Mouse (Mus musculus) embryo, embryonic 11.5 days (tissue): ENCODE data around the gene Tctex1d1.

Experiments
- DNase-seq: peaks from one replicate; pipeline ENCODE4 v3.0.0-alpha.2; 2012; ENCODE audit warnings: low read depth, low spot score

Gene Tctex1d1

DNA sequence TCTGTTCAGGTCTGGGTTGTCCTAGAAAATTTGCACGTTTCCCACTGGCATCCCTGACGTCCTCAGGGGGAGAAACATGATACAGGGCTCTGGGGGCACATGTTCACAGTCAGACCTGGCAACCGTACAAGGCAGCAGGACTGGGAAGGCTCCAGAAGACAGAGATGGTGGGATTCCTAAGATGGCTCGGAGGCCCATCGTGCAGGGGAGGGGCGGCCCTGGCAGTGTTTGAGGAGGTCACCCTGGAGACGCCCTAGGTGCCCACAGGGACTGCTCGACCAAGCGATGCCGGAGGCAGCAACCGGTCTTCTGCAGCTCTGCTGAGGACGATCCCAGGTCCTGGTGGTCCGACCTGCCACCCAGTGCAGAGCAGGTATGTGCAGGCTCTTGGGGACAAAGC lies at the start of gene Tctex1d1:
Gene Tctex1d1 (plus strand): TSS at position 167 of the 400 bp plus-strand sequence.
- DNase-seq = peak; percentile 17

- no peak for DNase-seq
These were observed 48.9 kb upstream of the Tctex1d1 start for GRCm38 (mm10) chr4:102929491-102929890.

DNA sequence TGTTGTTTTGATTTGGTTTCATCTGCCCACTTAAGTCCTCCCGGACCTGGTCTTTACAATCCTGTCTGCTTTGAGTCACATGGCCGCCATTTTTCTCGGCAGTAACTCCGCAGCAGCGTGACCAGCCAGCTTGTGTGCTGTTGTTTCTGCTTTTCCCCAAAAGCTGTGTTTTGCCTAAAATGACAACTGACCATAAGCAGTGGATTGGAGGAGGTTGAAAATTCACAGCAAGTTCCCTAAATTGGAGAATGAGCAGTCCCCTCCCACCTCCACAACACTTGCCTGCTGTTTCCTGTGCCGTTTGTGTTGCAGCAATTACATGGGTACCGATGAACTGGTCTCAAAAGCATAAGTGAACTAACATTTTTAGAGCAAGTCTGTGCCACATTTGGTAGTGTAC lies 47.7 kb upstream of the Tctex1d1 start:
- DNase-seq = no peak

DNA sequence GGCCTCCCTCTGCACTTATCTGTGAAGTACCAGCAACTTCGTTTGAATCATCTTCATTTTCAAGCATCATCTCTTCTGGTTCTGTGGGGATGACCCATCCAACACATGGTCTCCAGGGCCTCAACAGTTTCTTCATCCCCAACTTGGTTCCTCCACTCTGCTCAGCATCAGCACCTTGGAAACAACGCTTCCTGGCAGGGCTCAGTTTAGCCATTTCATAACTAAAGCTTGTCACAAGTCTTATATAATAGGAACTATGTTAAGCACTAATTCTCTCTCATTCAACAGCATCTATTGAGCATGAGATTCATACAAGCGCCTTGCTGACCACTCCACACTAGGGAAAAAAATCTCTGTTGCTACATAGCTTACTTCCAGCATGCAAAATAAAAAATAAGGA lies 38.1 kb upstream of the Tctex1d1 start:
- DNase-seq = no peak

DNA sequence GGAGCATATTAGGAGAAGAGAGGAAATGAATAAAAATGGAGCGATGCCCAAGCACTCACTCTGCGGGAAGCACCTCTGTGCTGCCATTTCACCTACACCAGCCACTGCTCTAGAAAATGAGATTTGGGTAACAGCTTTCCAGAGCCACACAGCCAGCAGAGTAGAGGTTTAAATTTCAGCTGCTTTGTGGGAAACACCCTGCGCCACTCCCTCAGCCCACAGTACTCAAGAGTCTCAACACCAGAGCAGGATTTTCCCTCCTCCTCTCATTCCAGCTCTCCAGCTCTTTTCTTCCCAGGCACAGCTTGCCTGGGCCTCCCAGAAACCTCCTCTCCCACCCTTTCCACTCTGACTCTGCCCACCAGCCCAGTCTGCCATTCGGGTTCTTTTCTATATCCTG lies 37.7 kb upstream of the Tctex1d1 start:
- DNase-seq = no peak

DNA sequence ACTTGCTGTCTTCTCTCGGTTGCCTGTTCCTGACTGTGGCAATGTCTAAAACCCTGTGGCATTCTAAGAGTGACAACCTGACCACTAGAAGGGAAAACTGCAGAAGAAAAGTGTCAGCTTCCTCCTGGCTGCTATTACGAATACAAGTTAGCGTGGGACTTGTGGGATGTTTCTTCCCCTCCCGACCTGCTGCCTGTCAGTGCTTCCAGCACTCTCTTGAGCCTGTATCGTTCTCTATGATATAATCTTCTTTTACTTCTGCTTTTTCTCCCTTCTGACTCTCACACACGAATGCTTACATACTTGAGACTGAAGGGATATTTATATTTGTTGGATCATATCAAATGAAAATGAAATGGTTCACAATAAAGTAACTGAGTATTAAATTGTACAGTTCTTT lies 34.1 kb upstream of the Tctex1d1 start:
- no peak for DNase-seq

GRCm38 (mm10) chr4:102952476-102952875 lies 25.9 kb upstream of the Tctex1d1 start:
- no peak for DNase-seq

DNA sequence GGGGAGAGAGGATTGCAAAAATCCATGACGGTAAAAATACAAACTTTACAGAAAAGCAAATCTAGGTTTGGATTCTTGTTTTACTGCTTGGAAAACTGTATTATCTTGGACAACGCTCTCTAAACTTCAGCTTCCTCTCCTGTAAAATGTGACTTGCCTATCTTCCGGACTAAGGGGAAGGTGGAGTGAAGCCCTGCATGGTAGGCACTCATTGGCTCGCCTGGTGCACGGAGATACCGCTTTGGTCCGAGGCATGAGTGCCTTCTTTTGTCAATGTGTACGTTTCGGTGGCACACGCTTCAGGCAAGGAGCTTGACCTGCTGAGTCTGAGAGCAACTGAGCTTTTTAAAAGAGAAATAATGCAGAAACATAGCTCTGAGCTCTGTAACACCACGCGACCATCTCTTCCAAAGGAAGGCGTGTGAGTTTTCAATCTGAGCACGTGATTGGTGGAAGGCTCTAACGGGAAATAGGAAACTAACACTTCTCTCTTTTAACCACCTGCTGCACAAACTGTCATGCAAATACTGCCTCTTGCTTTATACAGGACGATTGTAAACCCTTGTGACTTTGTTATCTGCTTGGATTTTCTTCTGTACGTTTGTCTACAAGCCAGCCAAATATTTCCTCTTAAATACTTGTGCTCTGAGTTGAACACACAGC lies 23.0 kb upstream of the Tctex1d1 start:
- DNase-seq = no peak

- no peak for DNase-seq
These were observed 19.0 kb upstream of the Tctex1d1 start for GRCm38 (mm10) chr4:102959409-102959808.

DNA sequence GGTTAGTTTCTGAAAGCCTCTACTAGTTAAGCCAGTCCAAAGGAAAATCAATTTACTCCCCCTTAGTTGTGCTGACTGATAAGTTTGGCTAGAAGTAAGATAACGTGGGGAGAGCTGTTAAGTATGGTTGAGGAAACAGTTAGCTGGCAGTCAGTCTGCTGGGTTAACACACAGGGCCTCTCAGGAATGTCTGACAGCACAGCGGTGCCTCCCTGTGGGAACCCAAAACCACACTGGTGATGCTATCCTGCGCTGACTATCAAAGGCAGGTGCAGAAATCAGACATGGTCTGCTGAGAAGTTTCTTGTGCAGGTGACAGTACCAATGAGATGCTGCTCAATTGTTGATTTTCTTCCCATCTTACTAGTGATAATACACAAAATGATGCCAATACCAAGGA lies 14.2 kb upstream of the Tctex1d1 start:
- DNase-seq = no peak

- DNase-seq = no peak
These were observed 10.6 kb upstream of the Tctex1d1 start for GRCm38 (mm10) chr4:102967811-102968210.

DNA sequence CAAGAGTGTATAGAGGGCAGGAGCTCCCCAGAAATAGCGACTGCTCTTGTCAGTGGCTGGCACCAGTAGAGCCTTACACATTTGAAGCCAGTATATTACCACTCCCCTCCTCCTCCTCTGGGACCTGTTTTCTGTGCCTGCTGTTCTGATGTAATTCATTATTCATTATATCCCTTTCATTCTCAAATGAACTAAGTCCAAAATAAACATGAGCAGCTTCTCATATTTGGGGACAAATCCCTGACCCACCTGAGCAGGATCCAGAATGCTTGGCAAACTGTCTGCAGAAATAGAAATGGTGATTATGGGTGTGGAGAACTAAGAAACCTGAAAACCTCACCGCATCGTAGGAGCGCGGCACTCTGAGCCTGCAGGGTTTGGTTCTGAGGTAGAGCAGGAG lies 8.8 kb upstream of the Tctex1d1 start:
- DNase-seq = no peak

DNA sequence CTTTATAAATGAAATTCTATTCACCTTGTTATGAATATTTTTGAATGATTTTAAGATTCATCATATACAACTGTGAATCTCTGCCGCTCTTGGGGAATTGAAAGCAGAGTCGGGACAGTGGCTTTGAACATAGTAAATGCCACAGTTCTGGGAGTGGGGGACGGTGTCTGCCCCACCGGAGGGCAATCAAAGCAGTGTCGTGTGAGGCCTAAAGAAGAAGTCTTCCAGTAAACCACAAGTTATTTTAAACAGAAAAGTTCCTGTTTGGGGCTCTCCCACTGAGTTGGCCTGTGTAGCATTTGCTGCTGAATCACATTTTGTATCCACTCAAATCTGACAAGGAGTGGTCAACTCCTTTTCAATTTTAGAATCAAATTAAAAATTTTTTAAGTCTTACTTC lies 7.2 kb upstream of the Tctex1d1 start:
- DNase-seq = no peak

GRCm38 (mm10) chr4:102972071-102972470 lies 6.3 kb upstream of the Tctex1d1 start:
- no peak for DNase-seq

DNA sequence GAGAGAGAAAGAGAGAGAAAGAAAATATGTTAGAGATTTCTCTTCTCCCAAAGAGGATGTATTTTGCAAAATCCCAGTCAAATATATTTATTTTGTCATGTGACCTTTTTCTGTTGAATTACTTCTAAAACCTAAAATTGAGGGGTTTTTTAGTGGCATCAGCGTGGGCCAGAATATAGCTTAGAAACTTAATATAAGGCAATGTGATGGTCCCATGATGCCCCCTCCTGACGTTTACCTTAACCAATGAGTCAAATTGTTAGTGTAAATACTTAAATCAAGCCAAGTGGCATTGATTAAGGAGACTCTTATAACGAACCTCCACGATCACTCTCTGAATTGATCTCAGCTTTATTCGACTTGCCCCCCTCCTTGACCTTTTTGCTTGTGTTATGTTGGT lies 4.2 kb upstream of the Tctex1d1 start:
- no peak for DNase-seq

DNA sequence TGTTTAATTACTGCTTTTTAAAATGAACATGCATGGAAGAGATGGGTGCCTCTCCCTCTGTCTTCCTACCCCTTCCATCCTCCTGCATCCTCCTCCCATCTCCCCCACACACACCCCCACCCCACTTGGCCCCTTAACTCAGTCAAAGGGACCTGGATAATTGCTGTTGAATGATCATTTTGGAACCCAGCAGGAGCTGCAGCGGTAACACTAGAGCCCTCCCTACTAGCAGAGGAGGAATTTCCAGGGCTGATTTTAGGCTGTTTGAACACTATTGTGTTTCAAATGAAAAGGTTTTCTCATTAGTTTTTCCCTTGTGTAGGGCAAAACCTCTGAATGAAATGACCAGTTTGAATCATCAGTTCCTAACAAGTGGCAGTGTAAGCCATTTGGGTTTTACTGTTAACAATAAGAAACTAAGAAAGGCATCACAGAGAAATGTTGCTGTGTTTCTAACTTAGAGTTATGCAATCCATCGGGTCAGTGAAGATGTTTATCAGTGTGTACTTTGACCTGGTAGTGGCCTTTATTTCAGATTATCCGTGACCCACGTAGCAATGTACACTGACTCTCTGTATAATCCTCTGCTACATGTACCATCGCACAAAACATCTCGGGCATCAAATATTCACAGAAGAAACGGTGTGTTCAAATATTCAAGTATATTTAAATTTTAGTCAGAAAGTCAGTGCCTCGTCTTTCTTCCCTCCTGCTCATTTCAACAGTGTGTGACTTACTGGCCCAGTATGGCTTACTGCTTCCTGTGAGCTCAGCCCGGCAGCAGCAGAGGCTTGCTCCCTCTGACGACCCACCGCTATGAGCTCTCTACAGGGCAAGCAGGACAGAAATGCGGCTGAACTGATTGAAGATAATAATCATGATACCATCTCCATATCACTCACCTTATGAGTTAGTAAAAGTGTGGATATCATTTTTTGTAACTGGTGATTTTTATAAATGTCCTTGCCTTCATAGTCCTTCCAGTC lies 1.8 kb upstream of the Tctex1d1 start:
- DNase-seq = no peak

- no peak for DNase-seq
These were observed 556 bp upstream of the Tctex1d1 start for GRCm38 (mm10) chr4:102977778-102978321.

DNA sequence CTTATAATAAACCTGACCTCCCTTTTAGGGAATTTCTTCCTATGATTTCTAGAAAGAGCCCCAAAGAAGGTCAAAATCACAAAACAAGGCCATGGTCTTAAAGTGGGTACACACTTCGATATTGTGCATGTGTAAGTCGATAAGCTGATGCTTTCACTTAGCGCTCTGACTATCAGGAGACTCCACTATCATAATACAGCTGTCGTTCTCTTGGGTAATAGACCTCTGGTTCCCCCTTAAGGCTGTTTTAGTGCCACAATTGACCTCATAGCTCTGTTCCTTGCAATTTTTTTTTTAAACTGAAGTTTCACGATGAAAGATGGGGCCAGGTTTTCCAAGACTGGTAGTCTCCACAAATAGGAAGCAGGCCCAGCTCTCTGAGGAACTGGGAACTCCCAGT lies 979 bp downstream of the Tctex1d1 start:
- no peak for DNase-seq

- no peak for DNase-seq
These were observed 3.3 kb downstream of the Tctex1d1 start for GRCm38 (mm10) chr4:102981709-102982108.

DNA sequence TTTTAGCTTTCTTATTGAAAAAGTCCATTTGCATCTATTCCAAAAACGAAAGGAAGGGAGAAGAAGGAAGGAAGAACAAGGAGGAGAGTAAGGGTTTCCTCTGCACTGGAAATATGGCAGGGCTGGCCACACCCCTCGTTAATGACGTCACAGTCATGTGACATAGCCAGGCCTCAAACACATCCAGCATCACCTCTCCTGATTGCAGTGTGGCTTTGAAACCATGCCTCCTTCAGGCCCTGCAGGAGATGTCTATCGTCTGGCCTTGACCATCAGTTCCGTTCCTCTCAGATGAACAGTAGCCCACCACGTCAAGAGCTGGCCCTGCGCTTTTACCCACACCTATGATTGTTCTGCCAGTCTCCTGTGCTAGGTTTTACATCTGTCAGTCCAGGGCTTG lies 7.8 kb downstream of the Tctex1d1 start:
- no peak for DNase-seq

GRCm38 (mm10) chr4:102986917-102987316 lies 8.5 kb downstream of the Tctex1d1 start:
- DNase-seq = no peak

GRCm38 (mm10) chr4:102987325-102987724 lies 8.9 kb downstream of the Tctex1d1 start:
- DNase-seq = no peak

DNA sequence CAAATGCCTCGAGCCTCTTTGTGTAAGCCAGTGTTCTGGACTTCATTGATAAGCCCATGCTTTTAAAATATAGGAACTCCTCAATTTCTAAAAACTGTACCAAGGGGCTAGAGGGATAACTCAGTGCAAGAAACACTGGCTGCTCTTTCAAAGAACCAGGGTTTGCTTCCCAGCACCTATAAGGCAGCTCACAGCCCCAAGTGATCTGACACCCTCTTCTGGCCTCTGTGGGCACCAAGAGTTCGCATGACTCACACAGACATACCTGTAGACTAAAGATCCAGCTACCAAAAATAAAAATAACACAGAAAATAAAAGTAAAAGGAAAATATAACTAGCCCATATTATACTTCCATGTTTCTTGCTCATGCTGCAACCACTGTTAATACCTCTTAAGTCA lies 9.3 kb downstream of the Tctex1d1 start:
- DNase-seq = no peak
